ENCODE assay signal across 18 mouse cellular contexts in the genomic region with DNA sequence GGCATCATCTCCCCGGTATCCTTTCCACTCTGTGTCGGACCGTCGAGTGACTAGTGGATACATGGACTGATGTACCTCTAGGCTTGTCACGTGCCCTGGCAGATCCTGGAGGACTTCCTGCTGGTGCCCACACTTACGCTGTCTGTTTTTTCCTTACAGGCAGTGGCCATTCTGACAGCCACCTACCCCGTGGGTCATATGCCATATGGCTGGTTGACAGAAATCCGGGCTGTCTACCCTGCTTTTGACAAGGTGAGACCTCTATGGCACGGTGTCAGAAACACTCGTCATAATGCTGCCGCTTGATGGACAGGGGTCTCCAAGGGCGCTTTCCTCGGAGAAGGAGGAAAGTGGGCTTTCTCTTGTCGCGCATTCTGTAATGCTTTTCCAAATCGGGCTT.
DNase-seq lines count a peak whose midpoint lies in the region; ATAC-seq and TF ChIP-seq lines count a peak whose summit lies in the region.
"Had no signal": no experiment of that assay in that cellular context is flagged by ENCODE, and none has a peak within 500 bp of the region (broad histone marks: within the 10 kb centered on the region; RNA-seq: fewer than 3 reads in every experiment).

No protein-coding gene starts in this region.

- ATAC-seq in erythroblast, adult 5-6 weeks (replicated peaks; ENCODE audit: low FRiP score, poor library complexity, severe bottlenecking), result 0 out of 2 replicates have a peak, but pooled peaks have one; percentile 27
- ATAC-seq: forebrain, embryonic 13.5 days; forebrain, embryonic 15.5 days; forebrain, postnatal 0 days had no signal

- peak overlapping the region; percentile 51; the same call in 1 of the 2 replicates for H3K27ac ChIP-seq in layer of hippocampus, adult 2 months
- H3K27ac ChIP-seq: embryonic facial prominence, embryonic 13.5 days; embryonic facial prominence, embryonic 15.5 days; forebrain, embryonic 13.5 days; forebrain, embryonic 15.5 days had no signal

- DNase-seq in cerebellum, adult 9-11 months, result peak; percentile 53
- no peak for DNase-seq in cerebellum, adult 8-10 months
- no peak for DNase-seq in layer of hippocampus, adult 2 months (ENCODE audit: low spot score in 2 of 2)
- DNase-seq in layer of hippocampus, adult 9-11 months, result no peak
- no peak for DNase-seq in kidney, postnatal 25 days
- DNase-seq: adrenal gland, adult 2 months; adrenal gland, postnatal 10 days; adrenal gland, postnatal 25 days; cerebellum, adult 18-20 months; cerebellum, adult 9-10 months; cerebellum, postnatal 25 days; embryo, embryonic 11 days; forebrain, postnatal 0 days had no signal

- no peak overlapping the region for H3K4me3 ChIP-seq in layer of hippocampus, adult 2 months
- H3K4me3 ChIP-seq: embryonic facial prominence, embryonic 13.5 days; embryonic facial prominence, embryonic 15.5 days; forebrain, embryonic 13.5 days; forebrain, embryonic 15.5 days had no signal

- TF ChIP-seq CTCF in layer of hippocampus, adult 2 months (conservative IDR thresholded peaks at IDR 0.05), result no peak
